Mouse (Mus musculus) heart, adult 2 months (tissue): ENCODE measurements around the gene Esr1.

Experiments used
- CTCF ChIP-seq: fragments of 200-600 bp; IDR thresholded peaks from 2 replicates; pipeline ENCODE4 v1.8.1; 2022; ENCODE audit warnings: antibody characterized with exemption, mild to moderate bottlenecking, moderate library complexity
- EP300 ChIP-seq: fragments of 200-500 bp; IDR thresholded peaks from 2 replicates; pipeline ENCODE4 v1.6.1; 2011; ENCODE audit warnings: low read depth, low read length, control low read depth; ENCODE audit not compliant: insufficient read depth
- POLR2A ChIP-seq: fragments of 200-500 bp; IDR thresholded peaks from 2 replicates; pipeline ENCODE4 v1.6.1; 2011; ENCODE audit warnings: mild to moderate bottlenecking, low read depth, low read length, control low read depth; ENCODE audit not compliant: insufficient read depth

- TF ChIP-seq CTCF (no peak), POLR2A (no peak), EP300 (no peak)
Observed at GRCm38 (mm10) chr10:4777996-4778395, 166.6 kb downstream of the Esr1 start.
